Mouse (Mus musculus) CH12.LX (cell line): ENCODE measurements around the gene Ly6c2.
"Not testable (repeated sequence)": the region's sequence is repeated elsewhere in the genome, so short reads cannot be mapped to it uniquely, and the experiment has no call there.

ENCODE experiments used
- CTCF ChIP-seq, 2 experiments: IDR thresholded peaks in 1 of 2; conservative IDR thresholded peaks in 1 of 2; 2 replicates each; pipeline ENCODE4 v1.5.1; 2011 to 2012; ENCODE audit warnings: low read depth in 2 of 2, low read length in 2 of 2, improper control_type of control experiment in 1 of 2, inconsistent platforms in 1 of 2, mild to moderate bottlenecking in 1 of 2, moderate library complexity in 1 of 2
- GABPA ChIP-seq: IDR thresholded peaks from 2 replicates; pipeline ENCODE4 v1.6.1; 2012; ENCODE audit warnings: low read depth, low read length, improper control_type of control experiment, inconsistent platforms; ENCODE audit not compliant: insufficient replicate concordance
- HCFC1 ChIP-seq: IDR thresholded peaks from 2 replicates; pipeline ENCODE4 v1.6.1; 2012; ENCODE audit warnings: low read depth, mild to moderate bottlenecking, inconsistent platforms, low read length, improper control_type of control experiment
- MAX ChIP-seq: IDR thresholded peaks from 2 replicates; pipeline ENCODE4 v1.6.1; 2011; ENCODE audit warnings: low read length, improper control_type of control experiment
- POLR2AphosphoS2 ChIP-seq: IDR thresholded peaks from 2 replicates; pipeline ENCODE4 v1.6.1; 2011; ENCODE audit warnings: low read depth, low read length, improper control_type of control experiment
- RAD21 ChIP-seq: IDR thresholded peaks from 2 replicates; pipeline ENCODE4 v1.6.1; 2011; ENCODE audit warnings: low read depth, mild to moderate bottlenecking, low read length, improper control_type of control experiment, moderate library complexity
- SMC3 ChIP-seq: IDR thresholded peaks from 2 replicates; pipeline ENCODE4 v1.6.1; 2011; ENCODE audit warnings: low read depth, low read length, improper control_type of control experiment
- USF2 ChIP-seq: conservative IDR thresholded peaks from 2 replicates; pipeline ENCODE4 v1.6.1; 2011; ENCODE audit warnings: low read depth, low read length, improper control_type of control experiment
- ZKSCAN1 ChIP-seq: IDR thresholded peaks from 2 replicates; pipeline ENCODE4 v1.6.1; 2012; ENCODE audit warnings: low read depth, inconsistent platforms, low read length, improper control_type of control experiment, borderline replicate concordance

- TF ChIP-seq SMC3; HCFC1; USF2; CTCF (conservative IDR thresholded peaks at IDR 0.05 in 1 of 2, IDR thresholded peaks at IDR 0.05 in 1 of 2; ENCODE audit: low read depth in 2 of 2, low read length in 2 of 2); GABPA; POLR2AphosphoS2; ZKSCAN1; RAD21; MAX: not testable (repeated sequence)
These were observed 5.7 kb upstream of the Ly6c2 start for GRCm38 (mm10) chr15:75117481-75117880.
